Comparison of ENCODE assay signal across 18 mouse cellular contexts in the genomic region with DNA sequence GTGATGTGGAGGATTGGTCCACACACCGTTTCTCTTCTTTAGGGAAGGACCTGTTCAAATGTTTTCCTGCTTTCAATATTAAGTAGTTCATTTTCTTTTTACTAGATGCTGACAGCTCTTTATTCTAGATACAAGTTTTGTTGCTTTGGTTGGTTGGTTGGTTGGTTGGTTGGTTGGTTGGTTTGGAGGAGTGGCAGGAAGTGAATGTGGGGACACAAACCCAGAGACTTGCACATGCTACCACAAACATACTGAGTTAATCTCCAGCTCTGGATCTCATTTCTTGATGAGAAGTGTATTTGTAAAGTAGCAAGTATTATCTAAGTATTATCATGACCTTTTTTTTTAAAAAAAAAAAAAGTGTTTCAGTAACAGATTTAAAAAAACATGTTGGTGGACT.
DNase-seq lines count a peak whose midpoint lies in the region; ATAC-seq and TF ChIP-seq lines count a peak whose summit lies in the region.
"Had no signal": no experiment of that assay in that cellular context is flagged by ENCODE, and none has a peak within 500 bp of the region (broad histone marks: within the 10 kb centered on the region; RNA-seq: fewer than 3 reads in every experiment).

No protein-coding gene starts in this region.

- no peak for TF ChIP-seq CTCF in MEL (IDR thresholded peaks at IDR 0.05 in 2 of 3, conservative IDR thresholded peaks at IDR 0.05 in 1 of 3; ENCODE audit: control insufficient read depth in 1 of 3, insufficient read depth in 1 of 3, low read depth in 2 of 3, low read length in 3 of 3, poor library complexity in 1 of 3, severe bottlenecking in 1 of 3)

- no peaks in the 10 kb centered on the region for H3K27me3 ChIP-seq in MEL (ENCODE audit: control insufficient read depth in 1 of 2, insufficient read depth in 2 of 2, low read length in 2 of 2)
- no peaks in the 10 kb centered on the region for H3K27me3 ChIP-seq in midbrain, embryonic 16.5 days (ENCODE audit: control insufficient read depth, insufficient read depth, low read depth, low read length)
- H3K27me3 ChIP-seq in embryonic facial prominence, embryonic 10.5 days (replicated peaks; ENCODE audit: low read depth, poor library complexity, severe bottlenecking) = no peaks in the 10 kb centered on the region
- H3K27me3 ChIP-seq: CH12.LX; forebrain, embryonic 13.5 days; heart, embryonic 13.5 days; hindbrain, embryonic 15.5 days; intestine, embryonic 15.5 days had no signal

- H3K9me3 ChIP-seq in MEL (replicated peaks; ENCODE audit: insufficient read depth, low read length) = no peaks in the 10 kb centered on the region
- no peaks in the 10 kb centered on the region for H3K9me3 ChIP-seq in midbrain, embryonic 16.5 days (replicated peaks; ENCODE audit: control insufficient read depth, low read length, poor library complexity, severe bottlenecking)
- no peaks in the 10 kb centered on the region; the same call in 1 of the 2 replicates for H3K9me3 ChIP-seq in embryonic facial prominence, embryonic 10.5 days
- H3K9me3 ChIP-seq: forebrain, embryonic 13.5 days; hindbrain, embryonic 15.5 days; intestine, embryonic 15.5 days had no signal

- no peak overlapping the region for H3K4me3 ChIP-seq in MEL (ENCODE audit: control insufficient read depth in 1 of 2, insufficient read depth in 1 of 2, low read depth in 2 of 2, low read length in 2 of 2)
- no peak overlapping the region for H3K4me3 ChIP-seq in midbrain, embryonic 16.5 days (ENCODE audit: low read depth, low read length)
- H3K4me3 ChIP-seq in embryonic facial prominence, embryonic 10.5 days = no peak overlapping the region
- H3K4me3 ChIP-seq: forebrain, embryonic 13.5 days; heart, embryonic 13.5 days; hindbrain, embryonic 15.5 days; intestine, embryonic 15.5 days had no signal

- TF ChIP-seq POLR2A in MEL (IDR thresholded peaks at IDR 0.05; ENCODE audit: control insufficient read depth in 1 of 2, insufficient read depth in 1 of 2, low read depth in 1 of 2, low read length in 2 of 2, poor library complexity in 1 of 2) = no peak

- no peak for TF ChIP-seq EP300 in MEL (IDR thresholded peaks at IDR 0.05; ENCODE audit: low read depth in 1 of 2, low read length in 2 of 2)

- H3K4me2 ChIP-seq in midbrain, embryonic 16.5 days (ENCODE audit: low read length) = no peak overlapping the region
- H3K4me2 ChIP-seq: forebrain, embryonic 13.5 days; heart, embryonic 13.5 days; hindbrain, embryonic 15.5 days; intestine, embryonic 15.5 days had no signal

- H3K36me3 ChIP-seq in MEL (ENCODE audit: control insufficient read depth in 1 of 2, insufficient read depth in 2 of 2, low read length in 2 of 2) = peaks cover 0 to 2% of the 10 kb centered on the region in 2 experiments; a peak in 1 of 4 replicates
- H3K36me3 ChIP-seq in midbrain, embryonic 16.5 days (ENCODE audit: control insufficient read depth, insufficient read depth, low read length) = peaks cover 3% of the 10 kb centered on the region; the same call in 1 of the 2 replicates
- peaks cover 8% of the 10 kb centered on the region for H3K36me3 ChIP-seq in embryonic facial prominence, embryonic 10.5 days (replicated peaks)

- H3K4me1 ChIP-seq in MEL (ENCODE audit: control insufficient read depth in 1 of 2, insufficient read depth in 2 of 2, low read length in 2 of 2) = no peaks in the 10 kb centered on the region
- no peaks in the 10 kb centered on the region for H3K4me1 ChIP-seq in midbrain, embryonic 16.5 days (ENCODE audit: control insufficient read depth, insufficient read depth, low read length)
- H3K4me1 ChIP-seq in embryonic facial prominence, embryonic 10.5 days = no peaks in the 10 kb centered on the region
- H3K4me1 ChIP-seq: forebrain, embryonic 13.5 days; heart, embryonic 13.5 days; hindbrain, embryonic 15.5 days; intestine, embryonic 15.5 days had no signal

- WGBS in midbrain, embryonic 16.5 days = 89% methylated on average over 1 of the region's 1 CpGs
- whole genome bisulfite sequencing in embryonic facial prominence, embryonic 10.5 days = 96% methylated on average over 1 of the region's 1 CpGs

- no peak overlapping the region for H3K27ac ChIP-seq in MEL (ENCODE audit: control insufficient read depth, low read depth, low read length)
- no peak overlapping the region for H3K27ac ChIP-seq in midbrain, embryonic 16.5 days (ENCODE audit: low read length)
- H3K27ac ChIP-seq in embryonic facial prominence, embryonic 10.5 days (replicated peaks) = no peak overlapping the region
- H3K27ac ChIP-seq: forebrain, embryonic 13.5 days; heart, embryonic 13.5 days; hindbrain, embryonic 15.5 days; intestine, embryonic 15.5 days had no signal

- 0 out of 2 replicates have a peak, but pooled peaks have one; percentile 50 for ATAC-seq in granulocyte monocyte progenitor cell, adult 5-6 weeks (replicated peaks; ENCODE audit: poor library complexity, severe bottlenecking)
- ATAC-seq in megakaryocyte progenitor cell, adult 5-6 weeks (replicated peaks; ENCODE audit: poor library complexity) = peak; percentile 60
- no peak for ATAC-seq in midbrain, embryonic 16.5 days
- ATAC-seq: forebrain, embryonic 13.5 days; intestine, embryonic 15.5 days had no signal

- TF ChIP-seq RAD21 in MEL (IDR thresholded peaks at IDR 0.05; ENCODE audit: low read depth, low read length) = no peak

- H3K9ac ChIP-seq in MEL (ENCODE audit: control insufficient read depth, low read depth, low read length, poor library complexity, severe bottlenecking) = no peak overlapping the region
- H3K9ac ChIP-seq in midbrain, embryonic 16.5 days (ENCODE audit: low read depth, low read length) = no peak overlapping the region
- H3K9ac ChIP-seq: forebrain, embryonic 13.5 days; heart, embryonic 13.5 days; hindbrain, embryonic 15.5 days; intestine, embryonic 15.5 days had no signal

- no peaks in the 10 kb centered on the region for H3K79me2 ChIP-seq in MEL (ENCODE audit: control insufficient read depth, insufficient read depth, low read length, poor library complexity)

- intact Hi-C loops in gastrocnemius, postnatal 14 days (cut with DNase I; ENCODE audit: low total_unique reads) = no loop called here

- peak; percentile 16 for DNase-seq in CD4-positive helper T cell, adult 2 months (ENCODE audit: low read depth, low spot score)
- DNase-seq in MEL (ENCODE audit: low read depth, low spot score) = no peak
- no peak for DNase-seq in gastrocnemius, postnatal 14 days
- no peak for DNase-seq in embryonic facial prominence, embryonic 10.5 days (ENCODE audit: low spot score)
- DNase-seq: adrenal gland, postnatal 10 days; cerebellum, adult 11 months; cerebellum, adult 9-10 months; cerebellum, postnatal 25 days; heart, postnatal 36 days; kidney, adult 2 months had no signal

TF ChIP-seq in MEL, 35 proteins besides CTCF, POLR2A, EP300 and RAD21:
- TF ChIP-seq USF2 (IDR thresholded peaks at IDR 0.05; ENCODE audit: borderline replicate concordance in 1 of 2, insufficient read depth in 1 of 2, low read depth in 1 of 2, low read length in 2 of 2) (no peak), ZNF384 (IDR thresholded peaks at IDR 0.05; ENCODE audit: low read depth, low read length) (0 out of 2 replicates have a peak, but pooled peaks have one; percentile 22), ZKSCAN1 (IDR thresholded peaks at IDR 0.05; ENCODE audit: low read depth, low read length) (no peak), MAFK (IDR thresholded peaks at IDR 0.05; ENCODE audit: borderline replicate concordance, low read depth, low read length) (no peak), GABPA (IDR thresholded peaks at IDR 0.05; ENCODE audit: low read depth, low read length) (no peak), TCF12 (IDR thresholded peaks at IDR 0.05; ENCODE audit: low read depth, low read length) (no peak)
